Mouse (Mus musculus) G1E (cell line): ENCODE results near the gene Sostdc1.

ENCODE experiments used
- CTCF ChIP-seq: IDR thresholded peaks from 2 replicates; pipeline ENCODE4 v1.5.1; 2012; ENCODE audit warnings: low read depth, low read length, inconsistent platforms, mixed read lengths
- GATA1 ChIP-seq: IDR thresholded peaks from 2 replicates; pipeline ENCODE4 v1.6.1; 2012; ENCODE audit warnings: borderline replicate concordance, low read length, inconsistent platforms, mixed read lengths
- TAL1 ChIP-seq: conservative IDR thresholded peaks from 2 replicates; pipeline ENCODE4 v1.6.1; 2012; ENCODE audit warnings: low read depth, low read length, inconsistent platforms, mixed read lengths

- TF ChIP-seq CTCF = no peak
- no peak for TF ChIP-seq GATA1
- no peak for TF ChIP-seq TAL1
These were observed 46.2 kb upstream of the Sostdc1 start for GRCm38 (mm10) chr12:36267670-36268246.
